Comparison of ENCODE assay signal across 30 mouse cellular contexts in genomic region chr14:30523356-30523755, GRCm38 (mm10). TPM values are rescaled to one million over a fixed set of nuclear protein-coding genes. Genes with fewer than 3 reads are reported as not detected.
DNase-seq lines count a peak whose midpoint lies in the region; ATAC-seq and TF ChIP-seq lines count a peak whose summit lies in the region.
"Had no signal": no experiment of that assay in that cellular context is flagged by ENCODE, and none has a peak within 500 bp of the region (broad histone marks: within the 10 kb centered on the region; RNA-seq: fewer than 3 reads in every experiment).

No protein-coding gene starts in this region.

- no peaks in the 10 kb centered on the region for H3K9me3 ChIP-seq in midbrain, embryonic 15.5 days
- H3K9me3 ChIP-seq: embryonic facial prominence, embryonic 15.5 days; forebrain, embryonic 15.5 days; heart, embryonic 15.5 days; hindbrain, embryonic 13.5 days; limb, embryonic 12.5 days; midbrain, embryonic 10.5 days; neural tube, embryonic 15.5 days; stomach, embryonic 15.5 days had no signal

- no peak overlapping the region for H3K4me2 ChIP-seq in midbrain, embryonic 15.5 days
- H3K4me2 ChIP-seq: embryonic facial prominence, embryonic 15.5 days; forebrain, embryonic 15.5 days; heart, embryonic 15.5 days; hindbrain, embryonic 13.5 days; limb, embryonic 12.5 days; liver, embryonic 11.5 days; neural tube, embryonic 15.5 days; stomach, embryonic 15.5 days had no signal

- H3K9ac ChIP-seq in midbrain, embryonic 15.5 days: no peak overlapping the region
- H3K9ac ChIP-seq: embryonic facial prominence, embryonic 15.5 days; forebrain, embryonic 15.5 days; heart, embryonic 15.5 days; hindbrain, embryonic 13.5 days; limb, embryonic 12.5 days; liver, postnatal 0 days; neural tube, embryonic 15.5 days; stomach, embryonic 15.5 days had no signal

- peak overlapping the region; percentile 69 for H3K27ac ChIP-seq in left cerebral cortex, adult 2 months
- H3K27ac ChIP-seq in midbrain, embryonic 15.5 days: no peak overlapping the region
- H3K27ac ChIP-seq: embryonic facial prominence, embryonic 15.5 days; forebrain, embryonic 15.5 days; heart, embryonic 15.5 days; hindbrain, embryonic 13.5 days; limb, embryonic 12.5 days; macrophage; midbrain, embryonic 10.5 days; neural tube, embryonic 15.5 days; stomach, embryonic 15.5 days had no signal

- peaks cover 9% of the 10 kb centered on the region for H3K36me3 ChIP-seq in midbrain, embryonic 15.5 days (replicated peaks)

- 77% methylated on average over 6 of the region's 6 CpGs for WGBS in midbrain, embryonic 15.5 days

- intact Hi-C loops in left cerebral cortex, adult 2 months (cut with DNase I): no loop called here
- intact Hi-C loops in left cerebral cortex, postnatal 14 days (cut with DNase I): no loop called here

- no peak overlapping the region for H3K4me3 ChIP-seq in left cerebral cortex, adult 2 months
- no peak overlapping the region for H3K4me3 ChIP-seq in midbrain, embryonic 15.5 days
- H3K4me3 ChIP-seq: embryonic facial prominence, embryonic 15.5 days; forebrain, embryonic 15.5 days; heart, embryonic 15.5 days; hindbrain, embryonic 13.5 days; limb, embryonic 12.5 days; midbrain, embryonic 10.5 days; neural tube, embryonic 15.5 days; stomach, embryonic 15.5 days had no signal

- ATAC-seq in midbrain, embryonic 15.5 days (replicated peaks): no peak
- ATAC-seq: activated CD4-positive, CD25-positive, alpha-beta regulatory T cell, adult 4 months; forebrain, embryonic 15.5 days; inflammation-experienced regulatory T-cells, adult 6 months; liver, postnatal 0 days; lung, postnatal 0 days had no signal

- no peaks in the 10 kb centered on the region for H3K27me3 ChIP-seq in midbrain, embryonic 15.5 days (replicated peaks)
- H3K27me3 ChIP-seq: embryonic facial prominence, embryonic 15.5 days; forebrain, embryonic 15.5 days; heart, embryonic 15.5 days; hindbrain, embryonic 13.5 days; limb, embryonic 12.5 days; neural tube, embryonic 15.5 days; stomach, embryonic 15.5 days had no signal

- TF ChIP-seq CTCF in left cerebral cortex, adult 2 months (IDR thresholded peaks at IDR 0.05): no peak

- H3K4me1 ChIP-seq in midbrain, embryonic 15.5 days: no peaks in the 10 kb centered on the region
- H3K4me1 ChIP-seq: embryonic facial prominence, embryonic 15.5 days; forebrain, embryonic 15.5 days; heart, embryonic 15.5 days; hindbrain, embryonic 13.5 days; limb, embryonic 12.5 days; midbrain, embryonic 10.5 days; neural tube, embryonic 15.5 days; stomach, embryonic 15.5 days had no signal

- DNase-seq in layer of hippocampus, adult 11-12 months (ENCODE audit: low spot score): peak; percentile 59
- DNase-seq in layer of hippocampus, postnatal 10 days (ENCODE audit: low spot score in 2 of 2): no peak
- peak; percentile 41 to 45 for DNase-seq in left cerebral cortex, adult 2 months (ENCODE audit: extremely low spot score in 1 of 2, low spot score in 2 of 2)
- DNase-seq in left cerebral cortex, postnatal 14 days (ENCODE audit: low spot score in 2 of 2): no peak
- peak; percentile 74 for DNase-seq in layer of hippocampus, adult 9-11 months
- DNase-seq in right cerebral cortex, postnatal 36 days (ENCODE audit: low spot score in 2 of 2): peak; percentile 30 to 64
- DNase-seq: adrenal gland, adult 8-10 months; cerebellum, adult 9-10 months; heart, postnatal 36 days; kidney, adult 18-20 months; kidney, postnatal 4 days; liver, postnatal 0 days; thymus, adult 18-20 months; thymus, postnatal 36 days had no signal

RNA-seq across cellular contexts. Expression of gene Tkt, which starts 24.8 kb away (rescaled TPM):
- total RNA-seq in layer of hippocampus, postnatal 10 days (2021): 100 to 1,000 TPM; 208 to 226 TPM
- total RNA-seq in left cerebral cortex, adult 2 months (2021): 100 to 1,000 TPM; 160 to 180 TPM
- total RNA-seq in left cerebral cortex, postnatal 14 days (2021): 100 to 1,000 TPM; 171 to 188 TPM
- 262 and 279 TPM in 2 replicates for polyA plus RNA-seq in midbrain, embryonic 15.5 days (2015; fragmentation: Nextera tagmentation; extraction: Ambion mirVana)

RNA-seq across cellular contexts. Expression of gene Cacna1d, which starts 32.1 kb away (rescaled TPM):
- 10 to 100 TPM; 50.9 to 52.4 TPM for total RNA-seq in layer of hippocampus, postnatal 10 days (2021)
- total RNA-seq in left cerebral cortex, adult 2 months (2021): 10 to 100 TPM; 52.3 to 56.0 TPM
- total RNA-seq in left cerebral cortex, postnatal 14 days (2021): 10 to 100 TPM; 46.3 to 56.7 TPM
- 10.5 and 12.1 TPM in 2 replicates for polyA plus RNA-seq in midbrain, embryonic 15.5 days (2015; fragmentation: Nextera tagmentation; extraction: Ambion mirVana)
- total RNA-seq: MEL had no signal
- polyA plus RNA-seq: C2C12 had no signal

RNA-seq across cellular contexts. Expression of gene Dcp1a, which starts 44.0 kb away (rescaled TPM):
- total RNA-seq in layer of hippocampus, postnatal 10 days (2021): 10 to 100 TPM; 19.0 to 20.1 TPM
- 10 to 100 TPM; 21.4 to 24.3 TPM for total RNA-seq in left cerebral cortex, adult 2 months (2021)
- 10 to 100 TPM; 18.0 to 18.9 TPM for total RNA-seq in left cerebral cortex, postnatal 14 days (2021)
- polyA plus RNA-seq in midbrain, embryonic 15.5 days (2015; fragmentation: Nextera tagmentation; extraction: Ambion mirVana): 17.3 and 19.6 TPM in 2 replicates

Comparison
In these comparisons a context has a peak if more than half of its experiments do, and no peak if none do; other contexts are left out.
1. DNase-seq: peak in layer of hippocampus, adult 11-12 months (single experiment), left cerebral cortex, adult 2 months (2 of 2), layer of hippocampus, adult 9-11 months (single experiment) and right cerebral cortex, postnatal 36 days (2 of 2); none in layer of hippocampus, postnatal 10 days (0 of 2) and left cerebral cortex, postnatal 14 days (0 of 2).